ENCODE assay signal across 28 mouse cellular contexts in genomic region chr14:114418851-114419250, GRCm38 (mm10).
"Had no signal": no experiment of that assay in that cellular context is flagged by ENCODE, and none has a peak within 500 bp of the region (broad histone marks: within the 10 kb centered on the region; RNA-seq: fewer than 3 reads in every experiment).

No protein-coding gene starts in this region.

- H3K4me1 ChIP-seq: embryonic facial prominence, embryonic 10.5 days; embryonic facial prominence, embryonic 12.5 days; embryonic facial prominence, embryonic 13.5 days; embryonic facial prominence, embryonic 15.5 days; forebrain, embryonic 10.5 days; forebrain, embryonic 12.5 days; forebrain, embryonic 13.5 days; forebrain, embryonic 15.5 days had no signal

- H3K9ac ChIP-seq: embryonic facial prominence, embryonic 12.5 days; embryonic facial prominence, embryonic 13.5 days; embryonic facial prominence, embryonic 15.5 days; forebrain, embryonic 12.5 days; forebrain, embryonic 13.5 days; forebrain, embryonic 15.5 days; forebrain, postnatal 0 days had no signal

- H3K9me3 ChIP-seq: embryonic facial prominence, embryonic 10.5 days; embryonic facial prominence, embryonic 12.5 days; embryonic facial prominence, embryonic 13.5 days; embryonic facial prominence, embryonic 15.5 days; forebrain, embryonic 10.5 days; forebrain, embryonic 12.5 days; forebrain, embryonic 13.5 days; forebrain, embryonic 15.5 days had no signal

- H3K36me3 ChIP-seq: embryonic facial prominence, embryonic 10.5 days; embryonic facial prominence, embryonic 12.5 days; embryonic facial prominence, embryonic 13.5 days; embryonic facial prominence, embryonic 15.5 days; forebrain, embryonic 10.5 days; forebrain, embryonic 12.5 days; forebrain, embryonic 15.5 days had no signal

- H3K4me3 ChIP-seq: embryonic facial prominence, embryonic 10.5 days; embryonic facial prominence, embryonic 12.5 days; embryonic facial prominence, embryonic 13.5 days; embryonic facial prominence, embryonic 15.5 days; erythroblast, embryonic 14.5 days; forebrain, embryonic 10.5 days; forebrain, embryonic 12.5 days; forebrain, embryonic 13.5 days; forebrain, embryonic 15.5 days; gastrocnemius, adult 2 months; heart, adult 2 months had no signal

- H3K27me3 ChIP-seq: embryonic facial prominence, embryonic 12.5 days; embryonic facial prominence, embryonic 13.5 days; embryonic facial prominence, embryonic 15.5 days; forebrain, embryonic 12.5 days; forebrain, embryonic 13.5 days; forebrain, embryonic 15.5 days had no signal

- H3K4me2 ChIP-seq: embryonic facial prominence, embryonic 12.5 days; embryonic facial prominence, embryonic 13.5 days; embryonic facial prominence, embryonic 15.5 days; forebrain, embryonic 12.5 days; forebrain, embryonic 13.5 days; forebrain, embryonic 15.5 days had no signal

- H3K27ac ChIP-seq: embryonic facial prominence, embryonic 10.5 days; embryonic facial prominence, embryonic 12.5 days; embryonic facial prominence, embryonic 13.5 days; embryonic facial prominence, embryonic 15.5 days; forebrain, embryonic 10.5 days; forebrain, embryonic 12.5 days; forebrain, embryonic 13.5 days; forebrain, embryonic 15.5 days; gastrocnemius, adult 2 months; heart, adult 2 months had no signal

- ATAC-seq: forebrain, embryonic 13.5 days; forebrain, embryonic 14.5 days; forebrain, embryonic 15.5 days; forebrain, embryonic 16.5 days; forebrain, postnatal 0 days had no signal

- DNase-seq: cerebellum, adult 8-10 months; cerebellum, adult 9-10 months; cerebellum, adult 9-11 months; cerebellum, postnatal 10 days; cerebellum, postnatal 14 days; cerebellum, postnatal 25 days; cerebellum, postnatal 36 days; embryo, embryonic 11 days; forebrain, postnatal 0 days; gastrocnemius, adult 2 months; gastrocnemius, postnatal 10 days; gastrocnemius, postnatal 14 days; gastrocnemius, postnatal 25 days; gastrocnemius, postnatal 36 days; heart, adult 11 months; heart, adult 18-20 months; heart, adult 2 months had no signal
